Mouse (Mus musculus) natural killer cell, adult 2 months (primary cell): ENCODE measurements at regions not wholly inside any gene's neighbourhood (a gene's known extent, or its start where the extent isn't known, plus 50 kb on each side); places are given as distances from the start of the nearest gene placed in this dataset.

Experiments used
- DNase-seq, 2 experiments: peaks; one replicate each; pipeline ENCODE4 v3.0.0; 2022; ENCODE audit warnings: low spot score in 2 of 2

- no peak for DNase-seq
Observed at GRCm38 (mm10) chr10:126748696-126749466, 152.3 kb downstream of the Atp23 start.

DNA sequence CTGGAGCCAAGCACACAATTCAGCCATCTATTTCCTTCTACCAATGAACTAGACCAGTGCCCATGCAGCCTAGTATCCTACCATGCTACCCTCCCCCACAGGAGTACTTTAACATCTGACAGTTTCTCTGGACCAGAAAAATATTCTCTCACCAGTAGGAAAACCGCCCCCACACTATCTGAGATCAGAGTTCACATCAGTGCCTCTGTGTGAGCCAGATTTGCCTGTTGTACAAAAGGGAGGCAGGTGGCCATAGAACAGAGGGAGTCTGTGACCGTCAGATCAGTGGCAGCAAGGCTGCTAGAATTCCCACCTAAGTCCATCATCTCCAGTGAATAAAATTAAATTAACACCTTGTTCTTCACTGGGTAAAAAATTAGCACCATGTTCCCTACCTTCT is 166.5 kb downstream of the Atp23 start:
- no peak for DNase-seq

DNA sequence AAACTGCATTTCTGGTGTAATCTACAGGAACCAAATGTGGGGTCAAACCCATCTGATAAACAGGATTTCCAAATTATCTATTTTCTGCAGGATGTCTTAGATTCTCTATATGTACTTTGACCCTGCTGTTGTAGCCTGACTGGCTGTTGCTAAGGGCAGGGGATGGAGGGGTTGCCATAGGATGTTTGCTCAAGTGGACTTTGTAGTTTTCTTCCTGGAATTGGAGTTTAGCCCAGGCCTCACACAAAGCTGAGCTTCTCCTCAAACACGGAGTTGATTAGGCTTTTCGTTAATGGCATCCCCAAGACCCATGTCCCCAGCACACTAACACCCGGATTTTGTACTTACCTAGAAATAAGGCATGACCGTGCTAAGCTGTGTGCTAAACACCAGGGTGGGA is 173.3 kb downstream of the Atp23 start:
- DNase-seq = no peak

DNA sequence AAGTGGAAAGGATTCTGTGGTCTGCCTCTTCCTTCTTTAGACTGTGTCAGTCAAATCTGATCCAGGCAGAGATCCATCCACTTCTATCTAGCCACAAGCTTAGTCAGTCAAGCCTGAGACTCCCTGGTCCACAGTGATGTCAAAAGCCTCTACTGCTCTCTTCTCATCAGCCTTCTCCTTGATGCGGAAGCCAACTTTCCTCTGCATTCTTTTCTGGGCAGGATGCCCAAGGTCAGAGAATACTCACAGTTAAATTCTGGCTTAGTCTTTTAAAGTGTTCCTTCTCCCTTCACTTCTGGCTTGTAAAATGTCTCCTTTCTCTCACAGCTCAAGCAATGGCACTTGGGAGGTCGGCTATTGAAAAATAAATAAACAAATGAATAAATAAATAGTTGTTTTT is 183.2 kb downstream of the Atp23 start:
- no peak for DNase-seq

DNA sequence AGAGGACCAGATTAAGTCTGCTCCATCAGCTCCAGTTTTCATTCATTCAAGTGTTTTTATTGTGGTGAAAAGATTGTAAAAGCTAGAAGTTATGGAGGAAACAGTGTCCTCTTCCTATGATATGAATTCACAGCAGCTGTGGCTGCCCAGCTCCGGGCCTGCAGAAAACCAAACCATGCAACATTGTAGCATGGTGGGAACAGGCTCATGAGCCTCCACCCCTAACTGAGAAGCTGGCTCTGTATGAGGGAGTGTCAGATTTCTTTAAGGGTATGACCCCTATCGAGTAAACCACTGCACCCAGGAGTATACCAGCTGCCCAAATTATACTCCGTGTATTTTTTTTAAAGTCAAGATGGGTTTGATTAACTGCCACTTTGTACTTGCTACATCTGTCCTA is 189.4 kb downstream of the Atp23 start:
- DNase-seq = no peak

- no peak for DNase-seq
Observed at GRCm38 (mm10) chr10:126709219-126709917, 191.8 kb downstream of the Atp23 start.

DNA sequence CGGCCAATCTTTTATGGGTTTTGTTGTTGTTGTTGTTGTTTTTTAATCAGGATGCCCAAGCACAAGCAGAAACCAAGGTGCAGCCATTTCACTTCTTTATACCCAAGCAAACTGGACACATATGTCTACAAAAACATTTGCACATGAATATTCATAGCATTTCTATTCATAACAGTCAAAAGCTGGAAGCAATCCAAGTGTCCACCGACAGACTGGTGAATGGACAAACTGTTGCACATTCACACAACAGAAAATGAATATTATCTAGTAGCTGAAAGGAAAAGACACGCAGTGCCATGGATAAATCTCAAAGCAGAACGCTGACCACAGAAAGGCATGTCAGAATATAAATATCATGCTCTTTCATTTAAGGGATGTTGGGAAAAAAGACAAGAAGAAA is 192.4 kb downstream of the Atp23 start:
- no peak for DNase-seq

- no peak for DNase-seq
Observed at GRCm38 (mm10) chr10:126708215-126708614, 192.9 kb downstream of the Atp23 start.

DNA sequence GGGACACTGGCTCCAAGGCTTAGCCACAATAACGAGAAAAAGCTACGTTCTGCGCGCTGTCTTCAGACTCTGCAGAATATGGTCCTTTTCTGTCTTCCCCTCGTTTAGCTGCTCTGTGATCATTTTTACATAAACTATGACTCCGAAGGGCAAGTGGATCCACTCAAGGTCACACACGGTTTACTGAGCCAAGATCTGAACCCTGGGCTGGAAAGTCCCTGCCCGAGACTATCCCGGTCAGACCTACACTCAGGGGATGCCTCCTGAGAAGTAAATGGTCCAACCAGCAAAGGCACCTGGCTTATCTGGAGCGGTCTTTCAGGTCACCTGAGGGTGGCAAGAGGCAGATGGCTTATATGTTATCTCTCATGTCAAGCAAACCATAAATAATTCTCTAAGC is 204.1 kb downstream of the Atp23 start:
- DNase-seq = no peak

- DNase-seq = no peak
Observed at GRCm38 (mm10) chr10:126690914-126691673, 210.1 kb downstream of the Atp23 start.

DNA sequence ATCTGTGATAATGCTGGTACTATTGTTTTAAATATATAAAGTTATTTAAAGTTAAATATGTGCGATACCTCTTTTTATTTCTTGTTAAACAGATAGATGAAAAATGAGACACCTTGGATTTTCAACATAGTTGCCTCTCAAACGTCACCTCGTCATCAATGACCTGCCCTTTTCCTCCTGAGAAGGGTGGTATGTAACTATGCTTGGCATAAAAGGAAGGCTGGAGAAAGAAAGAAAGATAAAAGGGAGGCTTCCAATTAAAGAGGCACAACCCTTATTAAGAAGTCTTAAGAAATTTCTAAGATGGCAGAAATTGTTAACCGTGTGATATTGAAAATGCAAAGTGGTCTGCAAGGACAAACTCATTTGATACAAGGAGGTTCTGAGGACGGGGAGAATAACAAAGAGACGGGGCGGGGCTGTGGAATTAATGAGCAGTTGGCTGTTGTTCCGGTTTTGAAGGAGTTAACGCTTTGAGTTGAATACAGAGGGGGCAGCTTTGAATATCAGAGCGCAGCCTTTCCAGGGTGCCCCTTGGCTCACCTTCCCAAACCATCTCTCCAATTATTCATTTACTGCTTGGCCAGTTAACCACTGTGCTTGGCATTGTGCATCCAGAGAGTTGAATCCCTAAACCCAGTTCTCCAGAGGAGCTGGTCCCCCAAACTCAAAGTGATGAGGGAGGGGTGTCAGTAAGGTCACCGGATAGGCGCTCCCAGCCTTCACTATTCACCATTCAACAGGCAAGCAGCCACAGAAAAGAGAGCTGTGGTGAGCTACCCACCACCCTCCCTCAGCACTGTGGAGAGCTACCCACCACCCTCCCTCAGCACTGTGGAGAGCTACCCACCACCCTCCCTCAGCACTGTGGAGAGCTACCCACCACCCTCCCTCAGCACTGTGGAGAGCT is 220.6 kb downstream of the Atp23 start:
- DNase-seq = no peak

DNA sequence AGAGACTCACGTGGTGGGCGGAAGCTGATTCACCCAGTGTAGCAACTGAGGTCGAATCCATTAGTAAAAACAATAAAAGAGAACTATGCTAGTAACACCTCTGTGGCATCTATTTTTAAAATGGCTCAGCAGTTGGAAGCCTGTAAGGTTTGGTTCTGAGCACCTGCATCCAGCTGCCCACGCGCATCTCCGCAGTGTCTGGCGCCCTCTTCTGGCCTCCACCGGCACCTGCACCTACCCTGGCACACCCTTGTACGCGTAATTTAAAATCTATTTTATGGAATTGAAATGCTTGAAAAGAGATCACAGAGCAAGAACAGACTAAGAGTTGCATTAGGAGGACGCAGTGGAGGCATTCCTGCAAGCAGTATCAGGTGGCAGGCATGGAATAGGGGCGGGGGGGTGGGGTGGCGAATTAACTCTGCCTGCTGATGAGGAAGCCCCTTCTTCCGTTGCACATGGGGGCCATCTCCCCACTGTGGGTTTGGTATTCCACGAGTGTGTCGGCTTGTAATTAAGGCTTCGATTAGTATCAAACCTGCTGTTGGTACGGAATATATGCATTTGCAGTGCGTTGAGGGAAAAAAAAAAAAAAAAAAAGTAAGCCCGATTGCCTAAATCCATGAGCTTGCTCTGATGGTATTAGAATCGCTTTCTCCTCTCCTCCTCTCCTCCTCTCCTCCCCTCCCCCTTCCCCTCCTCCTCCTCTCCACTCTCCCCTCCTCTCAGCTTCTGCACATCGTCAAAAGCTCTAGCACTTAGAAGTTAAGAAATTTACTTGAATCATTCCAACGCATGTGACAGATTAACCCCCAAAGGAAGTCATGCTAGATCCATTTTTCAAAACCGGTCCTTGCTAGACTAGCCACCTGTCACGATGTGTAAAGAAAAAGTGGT is 221.7 kb downstream of the Atp23 start:
- no peak for DNase-seq

DNA sequence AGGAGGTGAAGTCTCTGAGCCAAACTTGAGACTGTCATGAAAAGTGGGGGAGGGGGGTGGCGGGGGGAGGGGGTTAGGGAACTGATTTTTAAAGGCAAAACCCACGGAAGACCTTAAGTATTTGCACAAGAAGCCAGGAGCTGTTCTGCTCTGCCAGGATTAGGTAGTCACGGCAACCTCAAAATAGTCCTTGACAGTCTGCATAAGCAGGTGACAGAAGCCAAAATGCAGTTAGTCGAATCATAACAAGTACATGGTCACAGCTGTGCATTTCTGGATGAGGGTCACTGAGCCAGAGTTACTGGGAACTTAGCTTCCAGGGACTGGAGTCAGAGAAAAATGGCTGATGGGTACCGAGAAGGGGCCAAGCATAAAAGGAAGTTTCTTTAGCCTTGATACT is 227.7 kb downstream of the Atp23 start:
- DNase-seq = no peak

DNA sequence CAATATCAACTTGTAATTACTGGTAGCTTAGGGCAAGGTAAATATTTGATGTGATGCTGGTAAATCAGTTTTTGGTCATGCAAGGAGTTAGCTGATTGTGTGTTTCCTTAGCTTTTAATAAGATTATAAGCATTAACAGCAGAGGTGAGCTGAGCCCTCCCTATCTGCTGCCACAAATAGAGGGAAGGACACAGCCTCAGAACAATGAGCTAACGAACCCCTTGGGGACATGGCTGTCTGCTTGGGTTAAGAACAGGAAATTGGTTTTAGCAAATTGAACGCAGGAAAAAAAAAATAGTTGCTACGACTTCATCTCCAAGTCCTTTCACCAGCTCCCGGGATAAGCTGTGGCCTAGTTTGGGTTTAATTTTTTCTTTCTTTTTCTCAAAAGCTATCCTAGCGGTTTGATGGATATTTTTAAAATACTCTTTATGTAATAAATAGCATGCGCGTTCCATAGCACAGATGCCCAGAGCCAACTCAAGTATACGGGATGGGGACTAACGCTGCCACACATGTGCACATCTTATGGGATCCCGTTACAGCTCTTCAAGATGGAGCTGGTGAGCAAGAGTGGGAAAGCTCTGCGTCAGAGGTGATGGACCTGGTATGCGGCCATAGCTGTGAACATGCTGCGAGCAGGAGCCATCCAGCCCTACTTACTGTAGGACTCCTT is 236.6 kb downstream of the Atp23 start:
- DNase-seq = no peak

DNA sequence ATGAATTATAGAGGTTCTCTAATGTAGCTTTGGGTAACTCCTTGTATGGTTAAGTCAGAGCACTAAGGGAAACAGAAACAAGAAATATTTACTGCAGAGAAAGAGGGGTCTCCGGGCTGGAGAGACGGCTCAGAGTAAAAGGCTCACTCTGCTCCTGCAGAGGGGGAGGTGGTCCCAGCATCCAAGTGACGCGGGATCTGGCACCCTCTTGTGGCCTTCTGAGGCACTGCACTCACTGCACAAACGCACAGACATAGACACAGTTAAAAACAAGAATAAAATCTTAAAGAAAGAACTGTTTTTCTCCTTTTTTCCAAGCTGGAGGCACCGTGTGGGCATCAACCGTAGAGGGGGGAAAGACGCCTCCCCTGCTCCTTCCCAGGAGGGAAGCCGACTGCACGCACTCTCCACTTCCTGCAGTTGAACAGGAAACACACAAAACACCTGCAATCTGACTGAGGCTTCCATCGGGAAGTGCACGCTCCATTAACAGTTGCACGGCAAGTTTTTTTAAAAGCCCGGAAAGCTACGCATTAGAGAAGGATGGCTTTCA is 237.6 kb downstream of the Atp23 start:
- no peak for DNase-seq

GRCm38 (mm10) chr10:126662765-126663164 is 238.4 kb downstream of the Atp23 start:
- DNase-seq = no peak

DNA sequence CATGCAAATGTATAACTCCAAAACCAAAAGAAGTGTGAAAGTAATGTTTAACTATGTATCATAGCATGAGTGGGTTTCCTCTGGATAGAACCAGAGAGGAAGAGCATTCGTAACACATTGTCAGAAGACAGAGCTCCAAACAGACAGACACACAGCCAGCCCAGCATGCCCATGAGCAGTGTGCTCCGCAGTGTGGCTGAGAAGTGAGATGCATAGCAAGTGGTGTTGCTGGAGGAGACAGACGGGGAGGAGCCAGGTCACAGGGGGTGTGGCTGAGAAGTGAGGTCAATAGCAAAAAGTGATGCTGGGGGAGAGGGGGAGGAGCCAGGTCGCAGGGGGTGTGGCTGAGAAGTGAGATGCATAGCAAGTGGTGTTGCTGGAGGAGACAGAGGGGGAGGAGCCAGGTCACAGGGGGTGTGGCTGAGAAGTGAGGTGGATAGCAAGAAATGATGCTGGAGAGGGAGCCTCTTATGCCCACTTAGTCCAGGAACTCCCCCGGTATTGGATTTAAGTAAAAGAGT is 240.0 kb downstream of the Atp23 start:
- no peak for DNase-seq

- no peak for DNase-seq
Observed at GRCm38 (mm10) chr10:126660024-126660423, 241.1 kb downstream of the Atp23 start.

DNA sequence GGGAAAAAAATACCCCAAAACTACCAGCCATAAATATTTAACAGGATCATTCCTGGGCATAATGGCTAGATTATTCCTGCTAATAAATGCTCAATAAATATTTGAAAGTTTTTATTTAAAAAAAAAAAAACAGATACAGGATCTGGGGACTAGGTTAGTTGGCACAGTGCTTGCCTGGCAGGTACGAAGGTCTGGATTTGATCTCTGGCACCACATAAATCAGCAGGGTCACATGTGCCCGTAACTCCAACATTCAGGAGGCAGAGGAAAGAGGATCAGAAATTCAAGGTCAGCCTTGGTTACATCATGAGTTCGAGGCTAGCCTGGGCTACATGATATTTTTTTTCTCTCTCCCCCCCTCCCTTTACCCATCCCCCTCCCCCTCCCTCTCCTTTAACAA is 248.5 kb downstream of the Atp23 start:
- no peak for DNase-seq

DNA sequence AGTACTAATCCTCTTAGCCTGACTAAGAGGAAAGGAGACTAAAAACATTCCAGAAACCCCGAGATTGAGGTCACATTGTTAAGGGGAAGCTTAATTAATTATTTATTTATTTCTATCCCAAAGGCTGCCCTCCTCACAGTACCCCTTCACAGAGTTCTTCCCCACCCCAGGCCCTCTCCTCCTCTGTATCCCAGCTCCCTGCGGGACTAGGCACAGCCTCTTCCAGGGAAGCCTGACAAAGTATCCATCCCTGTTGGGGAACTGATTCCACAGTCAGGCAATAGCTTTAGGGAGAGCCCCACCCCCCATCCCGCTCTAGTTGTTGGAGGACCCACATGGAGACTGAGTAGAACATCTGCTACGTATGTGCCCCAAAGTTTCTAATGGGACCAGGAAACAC is 254.6 kb downstream of the Atp23 start:
- DNase-seq = no peak
